Mouse (Mus musculus) forebrain, embryonic 16.5 days (tissue): ENCODE measurements around the gene Spata13. TPM values are rescaled to one million over a fixed set of nuclear protein-coding genes. Genes with fewer than 3 reads are reported as not detected.

ENCODE experiments used
- ATAC-seq: fragments of 200-750 bp; cut with Nextera tagmentation; 2 replicates; pipeline ENCODE4 v1.8.0; 2017; ENCODE audit warnings: mild to moderate bottlenecking, moderate library complexity
- H3K27ac ChIP-seq: fragments of 300-500 bp; sonication (generic); 2 replicates; pipeline ENCODE4 v1.5.1; 2014; ENCODE audit warnings: low read length, control low read depth
- H3K27me3 ChIP-seq: fragments of 300-500 bp; sonication (generic); replicated peaks from 2 replicates; pipeline ENCODE4 v1.6.1; 2014; ENCODE audit warnings: low read length; ENCODE audit not compliant: control insufficient read depth, insufficient read depth
- H3K36me3 ChIP-seq: fragments of 300-500 bp; sonication (generic); 2 replicates; pipeline ENCODE4 v1.6.1; 2014; ENCODE audit not compliant: control insufficient read depth, insufficient read depth
- H3K4me1 ChIP-seq: fragments of 300-500 bp; sonication (generic); replicated peaks from 2 replicates; pipeline ENCODE4 v1.6.1; 2014; ENCODE audit warnings: low read length; ENCODE audit not compliant: control insufficient read depth, insufficient read depth
- H3K4me2 ChIP-seq: fragments of 300-500 bp; sonication (generic); 2 replicates; pipeline ENCODE4 v1.6.1; 2014; ENCODE audit warnings: mild to moderate bottlenecking, low read length, control low read depth
- H3K4me3 ChIP-seq: fragments of 300-500 bp; sonication (generic); replicated peaks from 2 replicates; pipeline ENCODE4 v1.5.1; 2014; ENCODE audit warnings: mild to moderate bottlenecking, low read length, control low read depth
- H3K9ac ChIP-seq: fragments of 300-500 bp; sonication (generic); replicated peaks from 2 replicates; pipeline ENCODE4 v1.6.1; 2014; ENCODE audit warnings: low read depth, low read length, control low read depth
- H3K9me3 ChIP-seq: fragments of 300-500 bp; sonication (generic); 2 replicates; pipeline ENCODE4 v1.6.1; 2016; ENCODE audit warnings: low read length; ENCODE audit not compliant: control insufficient read depth
- WGBS: fragments of 180-500 bp; shearing (Covaris S2); extraction: QIAGEN DNeasy Blood & Tissue Kit; methylation state at CpG from one replicate; pipeline ENCODE4 v1.1.7; 2014; 5-methylcytosine and 5-hydroxymethylcytosine counted together
- polyA plus RNA-seq: library from polyadenylated mRNA; unstranded; fragments of >200 nt; fragmentation: Nextera tagmentation; extraction: Ambion mirVana; gene quantifications from 2 replicates; pipeline ENCODE4 v1.2.1, GENCODE M21; 2015

The Spata13 gene
- polyA plus RNA-seq, 1 experiment from 2014 or later, result 41.8 TPM

DNA sequence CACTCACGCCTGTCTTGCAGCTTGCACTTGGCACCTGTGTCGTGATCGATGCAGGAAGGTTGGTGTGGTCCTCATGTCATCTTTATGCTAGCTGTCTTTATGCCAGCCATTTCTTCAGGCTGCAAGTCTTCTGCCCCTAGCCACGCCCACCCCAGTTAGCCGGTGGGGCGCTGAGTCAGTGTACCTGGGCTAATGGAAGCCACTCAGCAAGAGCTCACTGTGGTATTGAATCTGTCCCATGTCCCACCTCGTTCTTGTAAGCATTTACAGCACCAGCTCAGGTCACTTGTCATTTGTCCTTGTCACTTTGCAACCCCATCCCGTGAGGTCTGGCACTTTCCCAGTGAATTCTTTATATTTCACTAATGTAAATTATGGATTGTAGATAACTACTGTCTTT is 107.2 kb downstream of the Spata13 start:
- H3K36me3 ChIP-seq, result no peaks in the 10 kb centered on the region
- H3K9ac ChIP-seq, result no peak overlapping the region
- no peak for ATAC-seq
- H3K9me3 ChIP-seq, result no peaks in the 10 kb centered on the region
- 48% methylated on average over 8 of the region's 8 CpGs for WGBS
- no peak overlapping the region for H3K4me2 ChIP-seq
- no peak overlapping the region for H3K4me3 ChIP-seq
- peak overlapping the region; percentile 69 for H3K27ac ChIP-seq
- peaks cover 51% of the 10 kb centered on the region for H3K4me1 ChIP-seq
- no peaks in the 10 kb centered on the region for H3K27me3 ChIP-seq

DNA sequence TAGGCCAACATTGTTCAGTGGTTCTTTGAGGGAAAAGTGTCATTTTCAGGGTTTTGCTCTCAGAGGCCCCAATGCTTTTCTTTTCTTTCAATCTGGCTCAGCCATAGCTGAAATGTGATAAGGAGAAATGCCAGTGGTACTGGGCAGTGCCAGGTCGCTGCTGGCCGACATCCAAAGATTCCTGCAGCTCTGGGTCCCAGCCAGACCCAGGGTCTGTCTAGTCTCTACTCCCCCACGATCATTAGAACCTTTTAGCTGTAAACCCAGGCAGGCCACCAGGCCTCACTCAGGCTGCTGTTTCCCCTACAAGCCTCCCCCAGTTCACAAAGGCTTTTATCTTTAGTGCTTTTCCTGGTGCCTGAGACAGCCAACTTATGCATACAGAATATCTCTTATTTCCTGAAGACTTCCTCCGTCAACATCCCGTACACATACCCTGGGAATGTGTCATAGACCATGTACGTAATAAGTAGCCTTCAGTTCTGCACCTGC is 107.7 kb downstream of the Spata13 start:
- Histone ChIP-seq H3K9ac (0 out of 2 replicates have a peak overlapping the region, but pooled peaks have one; percentile 10), H3K4me1 (peaks cover 46% of the 10 kb centered on the region), H3K27ac (peak overlapping the region; percentile 69), H3K9me3 (no peaks in the 10 kb centered on the region), H3K36me3 (no peaks in the 10 kb centered on the region), H3K4me2 (no peak overlapping the region), H3K27me3 (no peaks in the 10 kb centered on the region), H3K4me3 (no peak overlapping the region)
- peak; percentile 40 for ATAC-seq
- WGBS, result 26% methylated on average over 6 of the region's 6 CpGs

DNA sequence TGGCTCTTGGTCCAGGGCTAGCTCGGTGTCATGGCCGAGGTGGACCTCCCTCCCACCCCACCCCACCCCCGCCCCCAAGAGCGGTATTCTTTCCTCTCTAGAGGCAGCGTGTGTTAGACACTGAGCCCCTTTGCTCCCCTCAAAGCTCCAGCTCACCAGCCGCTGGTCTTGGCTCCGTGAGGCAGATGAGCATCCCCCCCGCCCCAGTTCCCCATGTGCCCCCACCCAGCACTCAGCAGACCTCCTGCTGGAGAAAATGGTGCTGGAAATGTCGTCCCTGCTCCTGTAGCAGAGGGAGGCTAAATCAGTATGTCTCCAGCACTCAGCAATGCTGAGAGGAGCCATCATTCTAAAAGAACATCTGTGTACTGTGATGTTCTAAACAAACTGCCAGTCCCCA is 109.9 kb downstream of the Spata13 start:
- Histone ChIP-seq H3K4me3 (no peak overlapping the region), H3K27ac (no peak overlapping the region), H3K9ac (no peak overlapping the region), H3K36me3 (no peaks in the 10 kb centered on the region; the same call in 1 of the 2 replicates), H3K27me3 (no peaks in the 10 kb centered on the region), H3K9me3 (no peaks in the 10 kb centered on the region), H3K4me1 (peaks cover 31% of the 10 kb centered on the region), H3K4me2 (no peak overlapping the region)
- ATAC-seq, result no peak
- WGBS, result 68% methylated on average over 9 of the region's 9 CpGs

DNA sequence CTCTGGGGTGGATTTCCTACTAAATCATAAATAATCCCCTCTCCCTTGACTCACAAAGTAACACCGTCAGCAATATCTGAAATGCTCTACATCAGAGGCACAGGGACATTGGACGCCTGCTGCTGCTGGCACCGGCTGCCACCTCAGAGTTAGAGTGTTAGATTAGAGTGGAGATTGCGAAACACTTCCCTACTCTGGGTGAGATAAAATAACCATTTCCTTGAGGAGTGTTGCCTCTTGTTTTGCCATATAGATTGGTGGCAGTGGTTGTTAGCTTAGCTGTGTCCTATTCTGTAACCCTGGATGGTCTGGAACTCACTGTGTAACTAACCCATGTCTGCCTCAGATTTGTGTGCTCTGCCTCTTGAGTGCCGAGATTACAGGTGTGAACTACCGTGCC is 111.4 kb downstream of the Spata13 start:
- no peaks in the 10 kb centered on the region for H3K27me3 ChIP-seq
- no peaks in the 10 kb centered on the region for H3K9me3 ChIP-seq
- WGBS, result 83% methylated on average over 6 of the region's 6 CpGs
- H3K9ac ChIP-seq, result no peak overlapping the region
- ATAC-seq, result no peak
- H3K27ac ChIP-seq, result no peak overlapping the region
- no peaks in the 10 kb centered on the region; the same call in 1 of the 2 replicates for H3K36me3 ChIP-seq
- no peak overlapping the region for H3K4me2 ChIP-seq
- no peak overlapping the region for H3K4me3 ChIP-seq
- peaks cover 22% of the 10 kb centered on the region for H3K4me1 ChIP-seq

GRCm38 (mm10) chr14:60746141-60746540 is 112.3 kb downstream of the Spata13 start:
- Histone ChIP-seq H3K36me3 (no peaks in the 10 kb centered on the region; the same call in 1 of the 2 replicates), H3K27me3 (no peaks in the 10 kb centered on the region), H3K9ac (no peak overlapping the region), H3K9me3 (no peaks in the 10 kb centered on the region), H3K27ac (no peak overlapping the region), H3K4me1 (peaks cover 13% of the 10 kb centered on the region), H3K4me3 (no peak overlapping the region), H3K4me2 (no peak overlapping the region)
- 97% methylated on average over 10 of the region's 10 CpGs for WGBS
- no peak for ATAC-seq

GRCm38 (mm10) chr14:60747154-60747870 is 113.5 kb downstream of the Spata13 start:
- Histone ChIP-seq H3K27me3 (no peaks in the 10 kb centered on the region), H3K36me3 (no peaks in the 10 kb centered on the region; the same call in 1 of the 2 replicates)
- 91% methylated on average over 21 of the region's 21 CpGs for WGBS

DNA sequence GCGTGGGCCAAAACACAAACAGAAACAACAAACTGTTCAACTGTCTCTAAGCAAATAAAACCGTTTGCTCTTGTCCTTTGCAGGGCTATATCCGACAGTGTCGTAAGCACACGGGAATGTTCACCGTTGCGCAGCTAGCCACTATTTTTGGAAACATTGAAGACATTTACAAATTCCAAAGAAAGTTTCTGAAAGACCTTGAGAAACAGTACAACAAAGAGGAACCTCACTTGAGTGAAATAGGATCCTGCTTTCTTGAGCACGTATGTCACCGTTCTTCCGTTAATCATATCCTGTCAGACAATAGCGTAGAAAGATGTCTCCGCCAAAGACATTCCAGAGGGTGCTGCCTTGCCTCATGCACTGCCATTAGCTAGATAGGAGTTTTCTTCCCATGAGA is 116.1 kb downstream of the Spata13 start:
- ATAC-seq, result no peak
- Histone ChIP-seq H3K36me3 (no peaks in the 10 kb centered on the region; the same call in 1 of the 2 replicates), H3K9me3 (no peaks in the 10 kb centered on the region), H3K27me3 (no peaks in the 10 kb centered on the region), H3K4me3 (no peak overlapping the region), H3K27ac (no peak overlapping the region), H3K4me1 (peaks cover 14% of the 10 kb centered on the region), H3K9ac (no peak overlapping the region), H3K4me2 (no peak overlapping the region)
- WGBS, result 86% methylated on average over 12 of the region's 12 CpGs

More at GRCm38 (mm10) chr14:60747154-60747870, 113.5 kb downstream of the Spata13 start:
- no peak overlapping the region for H3K4me3 ChIP-seq
- H3K4me2 ChIP-seq, result no peak overlapping the region
- H3K9me3 ChIP-seq, result no peaks in the 10 kb centered on the region
- ATAC-seq, result no peak
- no peak overlapping the region for H3K9ac ChIP-seq
- peaks cover 1% of the 10 kb centered on the region for H3K4me1 ChIP-seq
- H3K27ac ChIP-seq, result no peak overlapping the region

DNA sequence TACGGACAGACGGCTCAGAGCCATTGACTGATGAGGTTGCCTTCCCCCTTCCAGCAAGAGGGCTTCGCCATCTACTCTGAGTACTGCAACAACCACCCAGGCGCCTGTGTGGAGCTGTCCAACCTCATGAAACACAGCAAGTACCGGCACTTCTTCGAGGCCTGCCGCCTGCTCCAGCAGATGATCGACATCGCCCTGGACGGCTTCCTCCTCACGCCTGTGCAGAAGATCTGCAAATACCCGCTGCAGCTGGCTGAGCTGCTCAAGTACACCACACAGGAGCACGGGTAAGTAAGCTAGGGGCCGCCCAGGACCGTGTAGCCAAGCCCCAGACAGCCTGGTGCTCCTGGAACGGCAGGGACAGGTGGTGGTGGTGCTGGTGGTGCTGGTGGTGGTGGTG is 117.8 kb downstream of the Spata13 start:
- peaks cover 14% of the 10 kb centered on the region for H3K4me1 ChIP-seq
- no peak overlapping the region for H3K27ac ChIP-seq
- H3K9me3 ChIP-seq, result no peaks in the 10 kb centered on the region

DNA sequence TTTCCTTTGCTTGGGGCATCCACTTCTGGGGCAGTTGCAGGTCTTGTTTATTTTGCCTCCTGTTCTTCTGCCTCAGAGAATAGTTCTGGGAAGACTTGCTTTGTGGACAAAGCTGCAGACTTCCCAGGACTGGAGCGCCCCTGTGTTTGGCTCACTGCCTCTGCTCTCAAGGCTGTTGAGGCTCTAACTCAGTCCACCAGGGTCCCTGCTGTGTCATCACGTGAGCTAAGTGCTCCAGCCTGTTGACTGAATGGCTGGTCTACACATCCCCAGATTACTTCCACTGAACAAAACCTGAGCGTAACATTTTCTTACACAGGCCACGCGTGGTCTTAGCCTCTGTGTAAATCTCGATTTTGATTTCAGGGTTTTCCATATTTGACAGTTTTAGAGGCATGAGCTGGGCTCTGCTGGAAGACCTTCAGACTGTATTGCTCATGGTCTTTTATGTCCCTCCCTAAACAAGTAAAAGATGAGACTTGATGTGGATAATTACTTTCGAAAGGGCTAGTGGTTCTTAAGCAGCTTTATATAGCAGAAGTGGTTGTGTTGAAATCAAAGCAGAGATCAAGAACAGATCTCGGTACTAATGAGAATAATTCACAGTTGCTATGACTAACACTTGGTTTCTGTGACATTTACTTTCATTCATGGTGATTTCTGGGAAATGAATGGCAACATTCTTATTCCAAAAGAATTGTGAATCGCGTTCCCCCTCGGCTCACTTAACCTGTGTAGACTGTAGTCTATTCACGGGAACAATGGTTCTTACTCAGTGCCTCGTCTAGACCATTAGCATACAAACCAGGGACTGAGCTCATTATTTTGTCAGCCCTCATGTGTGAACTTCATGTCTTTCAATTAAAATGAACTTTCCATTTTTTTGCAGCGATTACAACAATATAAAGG is 119.3 kb downstream of the Spata13 start:
- 12% methylated on average over 14 of the region's 14 CpGs for WGBS
- Histone ChIP-seq H3K27me3 (no peaks in the 10 kb centered on the region), H3K27ac (peak overlapping the region; percentile 76), H3K4me2 (peak overlapping the region; percentile 32), H3K36me3 (no peaks in the 10 kb centered on the region), H3K9me3 (no peaks in the 10 kb centered on the region), H3K4me1 (peaks cover 14% of the 10 kb centered on the region), H3K9ac (no peak overlapping the region), H3K4me3 (0 out of 2 replicates have a peak overlapping the region, but pooled peaks have one; percentile 1)
- peak; percentile 87 for ATAC-seq

More for the DNA sequence above, 117.8 kb downstream of the Spata13 start:
- no peaks in the 10 kb centered on the region for H3K27me3 ChIP-seq
- no peaks in the 10 kb centered on the region; the same call in 1 of the 2 replicates for H3K36me3 ChIP-seq
- H3K4me3 ChIP-seq, result no peak overlapping the region
- H3K9ac ChIP-seq, result no peak overlapping the region
- 95% methylated on average over 16 of the region's 16 CpGs for WGBS
- ATAC-seq, result no peak
- H3K4me2 ChIP-seq, result no peak overlapping the region
